Mouse (Mus musculus): ENCODE measurements around the gene Ift46.
A peak's percentile ranks its signal among the peaks of the same experiment; 100 is the strongest.
"Not testable (repeated sequence)": the region's sequence is repeated elsewhere in the genome, so short reads cannot be mapped to it uniquely, and the experiment has no call there.

Ift46 gene

DNA sequence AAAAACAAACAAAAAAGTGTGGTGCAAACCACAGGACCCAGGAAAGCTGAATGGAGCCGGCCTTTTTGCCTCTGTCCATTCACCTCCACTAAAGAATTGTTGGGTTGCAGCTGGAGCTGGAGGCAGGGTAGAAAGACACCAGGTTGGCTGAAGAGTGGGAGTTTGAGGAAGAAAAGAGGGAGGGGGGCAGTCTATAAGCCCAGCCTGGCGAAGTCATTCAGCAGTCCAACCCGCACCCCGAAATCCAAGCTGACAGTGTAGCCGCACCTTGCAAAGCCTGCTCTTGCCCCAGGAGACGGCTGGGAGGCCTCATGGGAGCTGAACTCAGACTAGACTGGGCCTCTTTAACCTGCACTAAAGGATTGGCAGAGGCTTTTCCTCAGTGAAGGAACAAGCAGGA, 31.8 kb upstream of the Ift46 start:
- DNase-seq (ENCODE audit: low spot score in 2 of 2) = no peak

DNA sequence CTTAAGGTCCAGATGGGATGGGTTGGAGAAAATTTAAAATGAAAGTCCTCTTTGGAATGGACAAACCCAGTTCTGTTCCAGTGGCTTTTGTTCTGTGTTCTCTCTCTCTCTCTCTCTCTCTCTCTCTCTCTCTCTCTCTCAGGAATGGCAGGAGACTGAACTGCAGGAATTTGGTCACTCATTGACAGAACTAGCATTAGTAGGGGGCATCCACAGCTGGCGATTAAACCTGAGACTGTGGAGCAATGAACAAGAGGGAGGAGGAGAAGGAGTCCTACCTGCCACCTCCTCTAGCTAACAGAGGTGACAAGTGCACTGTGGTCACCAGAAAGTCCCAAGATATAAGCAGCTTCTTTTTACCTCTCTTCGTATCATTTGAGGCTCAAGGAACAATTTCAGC, 31.4 kb upstream of the Ift46 start:
- no peak for DNase-seq (ENCODE audit: low spot score in 2 of 2)

- DNase-seq (ENCODE audit: low spot score in 2 of 2) = no peak
Observed at GRCm38 (mm10) chr9:44737240-44737949, 30.3 kb upstream of the Ift46 start.

GRCm38 (mm10) chr9:44740663-44741192, 27.0 kb upstream of the Ift46 start:
- DNase-seq (ENCODE audit: low spot score in 2 of 2) = no peak

DNA sequence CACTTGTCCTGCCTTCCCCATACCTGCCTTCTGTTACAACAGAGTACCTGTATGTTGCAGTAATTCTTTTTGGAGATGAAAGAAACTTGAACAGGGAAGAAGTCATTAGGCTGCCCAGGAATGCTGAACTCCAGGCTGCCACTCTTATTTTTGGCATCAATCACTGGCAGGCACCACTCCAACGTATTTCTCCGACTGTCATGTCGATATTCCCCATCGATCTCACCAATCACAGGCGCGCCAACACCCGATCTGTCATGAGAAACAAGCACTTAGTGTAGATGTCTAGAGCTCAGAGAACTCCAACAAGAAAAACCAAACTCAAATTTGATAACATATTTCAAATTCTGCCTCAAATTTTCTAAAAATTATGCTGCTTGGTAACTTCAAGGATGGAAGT, 22.3 kb upstream of the Ift46 start:
- DNase-seq (ENCODE audit: low spot score in 2 of 2) = no peak

DNA sequence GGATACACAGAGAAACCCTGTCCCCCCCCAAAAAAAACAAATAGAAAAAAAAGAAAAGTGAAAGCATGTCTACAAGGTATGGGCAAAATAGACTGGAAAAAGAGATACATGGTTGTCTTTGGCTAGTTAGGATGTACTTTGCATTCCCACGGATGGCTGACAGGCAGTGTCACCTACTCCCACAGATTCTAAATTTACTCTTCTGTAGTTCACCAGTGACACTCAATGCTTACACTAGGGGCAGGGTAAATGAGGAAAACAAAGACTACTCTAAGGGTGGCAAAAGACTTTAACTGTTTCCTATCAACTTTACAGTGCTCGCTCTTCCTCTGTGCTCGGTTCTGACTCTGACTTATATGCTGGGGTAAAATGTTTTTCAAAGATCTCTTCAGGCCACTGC, 21.0 kb upstream of the Ift46 start:
- no peak for DNase-seq (ENCODE audit: low spot score in 2 of 2)

- no peak for DNase-seq (ENCODE audit: low spot score in 2 of 2)
Observed at GRCm38 (mm10) chr9:44747341-44747740, 20.4 kb upstream of the Ift46 start.

GRCm38 (mm10) chr9:44748473-44748872, 19.2 kb upstream of the Ift46 start:
- DNase-seq (ENCODE audit: low spot score in 2 of 2) = no peak

DNA sequence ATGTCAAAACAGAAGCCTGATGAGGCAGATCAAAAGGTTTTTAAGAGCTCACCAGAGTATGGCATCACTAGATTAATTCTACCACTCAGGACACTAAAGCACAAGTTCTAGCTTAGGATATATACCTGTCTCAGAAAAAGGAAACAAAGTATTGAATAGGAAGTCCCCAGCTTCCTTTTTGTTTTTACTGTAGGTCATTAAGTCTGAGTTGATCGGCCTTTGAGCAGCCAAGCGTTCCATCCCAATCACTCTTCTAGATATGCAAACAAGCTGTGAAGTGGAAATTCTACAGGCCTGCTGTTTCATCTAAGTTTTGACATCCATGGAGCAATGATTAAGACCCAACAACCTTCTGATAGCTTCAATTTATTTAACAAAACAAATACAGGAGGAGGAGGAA, 6.8 kb upstream of the Ift46 start:
- DNase-seq (ENCODE audit: low spot score in 2 of 2) = no peak

GRCm38 (mm10) chr9:44768029-44768394, 304 bp downstream of the Ift46 start:
- DNase-seq (ENCODE audit: low spot score in 2 of 2) = not testable (repeated sequence)

GRCm38 (mm10) chr9:44771376-44771775, 3.7 kb downstream of the Ift46 start:
- DNase-seq (ENCODE audit: low spot score in 2 of 2) = no peak

DNA sequence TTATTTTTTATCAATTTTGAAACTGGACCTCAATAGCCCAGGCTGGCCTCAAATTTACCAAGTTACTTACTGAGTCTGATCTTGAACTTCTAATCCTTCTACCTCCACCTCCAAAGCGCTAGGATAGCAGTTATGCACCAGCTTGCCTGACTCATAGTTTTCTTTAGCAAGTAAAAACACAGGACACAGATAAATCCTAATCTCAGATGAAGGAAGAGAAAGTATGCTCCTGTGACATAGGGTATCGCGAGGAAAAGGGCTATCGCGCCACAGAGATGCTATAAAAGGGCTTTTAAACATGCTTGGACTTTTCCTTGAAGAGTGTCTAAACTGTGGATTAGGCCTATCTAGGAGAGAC, 4.7 kb downstream of the Ift46 start:
- DNase-seq (ENCODE audit: low spot score in 2 of 2) = no peak

DNA sequence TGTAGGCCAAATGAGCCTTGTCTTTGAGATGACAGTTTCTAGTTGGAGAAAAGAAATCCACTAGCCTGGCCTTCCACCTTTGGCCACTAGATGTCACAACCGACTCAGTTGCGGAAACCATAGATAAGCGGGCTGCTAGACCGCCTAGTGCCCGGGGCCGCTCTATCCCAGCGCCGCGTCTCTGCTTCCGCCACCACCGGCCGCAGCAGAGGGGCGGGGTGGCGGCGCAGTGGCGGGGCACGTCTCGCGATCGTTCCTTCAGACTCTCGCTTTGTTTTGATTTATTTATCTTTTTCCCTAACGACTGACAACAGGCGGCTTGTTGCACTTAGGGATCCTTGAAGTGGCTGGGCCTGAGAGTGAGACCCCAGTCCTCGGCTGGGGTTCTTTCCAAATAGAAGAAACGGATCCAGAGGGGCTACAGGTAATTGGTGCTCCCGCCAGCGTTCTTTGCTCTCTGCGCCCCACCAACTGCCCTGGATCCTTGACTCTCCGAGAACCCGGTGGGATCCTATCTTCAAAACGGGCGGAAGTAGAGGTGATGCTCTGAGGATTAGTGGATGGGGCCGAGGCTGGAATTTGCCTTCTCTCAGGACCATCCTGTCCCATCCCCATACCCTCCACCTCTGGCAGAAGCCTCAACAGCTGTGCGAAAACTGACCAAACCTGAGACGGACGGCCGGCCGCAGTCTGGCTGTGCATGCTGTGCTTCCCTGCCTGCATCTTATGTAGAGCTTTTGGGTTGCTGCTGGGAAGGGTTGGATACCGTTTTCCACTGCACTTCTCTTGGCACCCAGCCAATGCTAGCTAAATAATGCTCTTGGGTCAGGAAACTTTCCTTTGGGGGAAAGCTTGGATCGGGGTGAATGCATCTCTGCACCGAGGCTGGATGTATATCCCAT, 5.3 kb downstream of the Ift46 start:
- DNase-seq (ENCODE audit: low spot score in 2 of 2) = peak; percentile 89 to 97

DNA sequence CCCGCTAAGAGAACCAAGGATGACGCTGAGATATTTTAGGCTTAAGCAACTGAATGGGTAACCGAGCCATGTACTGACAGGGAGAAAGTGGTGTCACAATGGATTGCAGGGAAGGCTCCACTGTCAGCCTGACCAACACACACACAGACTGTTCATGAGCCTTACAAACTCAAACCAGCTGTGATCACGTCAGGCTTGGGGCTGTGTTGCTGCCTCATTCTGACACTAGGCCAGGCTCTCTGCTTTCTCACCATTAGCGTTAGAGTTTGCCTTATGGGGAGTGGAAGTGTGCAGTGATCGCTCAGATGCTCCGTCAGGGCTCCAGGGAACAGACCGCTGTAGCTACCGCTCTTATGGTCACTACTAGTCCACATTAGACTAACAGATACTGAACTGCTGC, 25.1 kb downstream of the Ift46 start:
- no peak for DNase-seq (ENCODE audit: low spot score in 2 of 2)

DNA sequence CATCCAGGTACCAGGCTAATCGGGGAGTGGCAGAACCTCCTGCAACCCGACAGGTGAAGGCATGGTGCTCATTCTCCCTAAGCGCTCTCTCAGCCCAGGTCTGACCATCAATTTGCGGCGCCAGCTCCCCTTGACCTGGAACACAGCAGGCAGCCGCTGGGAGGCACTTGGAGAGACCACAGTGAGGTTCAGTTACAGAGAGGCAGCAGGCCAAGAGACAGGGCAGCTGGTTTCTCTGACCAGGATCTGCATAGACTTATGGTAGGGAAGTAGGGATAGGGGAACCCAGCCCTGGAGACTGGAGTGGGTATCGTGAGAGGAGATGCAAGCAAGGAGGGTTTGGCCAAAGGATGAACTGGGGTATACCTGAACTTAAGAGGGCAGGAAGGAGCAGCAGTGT, 30.6 kb downstream of the Ift46 start:
- DNase-seq (ENCODE audit: low spot score in 2 of 2) = no peak

DNA sequence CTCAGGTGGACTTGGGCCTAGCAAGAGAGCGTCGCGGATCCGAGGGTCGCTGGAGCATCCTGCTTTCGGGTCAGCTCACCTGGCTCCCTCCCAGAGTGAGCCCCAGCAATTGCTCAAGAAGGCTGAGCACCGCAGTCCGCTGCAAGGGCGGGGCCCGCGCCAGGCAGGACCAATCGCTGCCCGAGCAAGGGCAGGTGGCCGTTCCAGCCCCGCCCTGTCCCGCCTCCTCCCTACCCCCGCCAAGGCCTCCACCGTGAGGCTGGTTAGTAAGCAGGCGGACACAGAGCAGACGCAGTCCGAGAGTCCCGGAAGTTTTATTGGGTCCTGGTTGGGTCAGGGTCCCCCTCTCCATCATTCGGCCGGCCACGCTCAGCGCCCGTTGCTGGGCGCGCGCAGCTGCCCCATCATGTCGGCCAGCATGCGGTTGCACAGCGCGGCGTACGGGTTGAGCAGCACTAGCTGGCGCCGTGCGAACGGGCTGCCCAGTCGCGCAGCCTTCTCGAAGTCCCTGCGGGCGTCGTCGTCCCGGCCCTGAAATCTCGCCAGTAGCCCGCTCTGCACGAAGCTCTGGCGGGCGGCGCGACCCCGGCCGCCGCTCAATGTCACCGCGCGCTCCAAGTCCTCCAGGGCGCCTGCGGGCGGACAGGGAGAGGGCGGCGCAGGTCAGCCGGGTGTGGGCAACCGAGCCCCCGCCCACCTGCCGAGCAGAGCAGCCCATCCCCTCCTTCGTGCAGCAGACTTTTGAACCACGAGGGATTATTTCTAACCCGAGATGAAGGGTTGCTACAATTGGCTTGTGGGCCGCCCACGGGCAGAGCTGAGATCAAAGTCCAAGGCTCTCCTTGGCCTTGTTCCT, 31.6 kb downstream of the Ift46 start, which contains the start of gene Tmem25:
Tmem25 (minus strand) TSS at position 206 of the 856 bp plus-strand sequence.
- DNase-seq (ENCODE audit: low spot score in 2 of 2) = peak; percentile 85 to 92

GRCm38 (mm10) chr9:44799958-44800324, 32.2 kb downstream of the Ift46 start:
- DNase-seq (ENCODE audit: low spot score in 2 of 2) = no peak

DNA sequence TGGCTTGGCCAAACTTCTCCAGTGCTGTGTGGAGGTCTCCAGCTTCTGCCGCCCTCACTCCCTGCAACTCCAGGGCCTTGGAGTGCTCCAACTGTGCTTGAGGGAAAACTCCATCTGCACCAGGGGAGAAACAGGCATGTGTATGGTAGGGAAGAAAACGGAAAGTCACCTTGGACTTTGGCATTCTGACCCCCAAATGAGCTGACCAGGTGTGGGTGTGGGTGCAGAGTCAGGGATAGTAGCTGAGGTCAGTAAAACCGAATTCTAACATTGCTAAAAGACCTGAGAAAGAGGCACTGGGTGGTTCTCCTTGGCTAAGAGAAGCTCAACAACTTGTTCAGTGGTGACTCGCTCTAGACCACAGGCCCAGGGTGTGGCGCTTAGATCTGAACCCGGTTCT, 34.0 kb downstream of the Ift46 start:
- DNase-seq (ENCODE audit: low spot score in 2 of 2) = no peak

DNA sequence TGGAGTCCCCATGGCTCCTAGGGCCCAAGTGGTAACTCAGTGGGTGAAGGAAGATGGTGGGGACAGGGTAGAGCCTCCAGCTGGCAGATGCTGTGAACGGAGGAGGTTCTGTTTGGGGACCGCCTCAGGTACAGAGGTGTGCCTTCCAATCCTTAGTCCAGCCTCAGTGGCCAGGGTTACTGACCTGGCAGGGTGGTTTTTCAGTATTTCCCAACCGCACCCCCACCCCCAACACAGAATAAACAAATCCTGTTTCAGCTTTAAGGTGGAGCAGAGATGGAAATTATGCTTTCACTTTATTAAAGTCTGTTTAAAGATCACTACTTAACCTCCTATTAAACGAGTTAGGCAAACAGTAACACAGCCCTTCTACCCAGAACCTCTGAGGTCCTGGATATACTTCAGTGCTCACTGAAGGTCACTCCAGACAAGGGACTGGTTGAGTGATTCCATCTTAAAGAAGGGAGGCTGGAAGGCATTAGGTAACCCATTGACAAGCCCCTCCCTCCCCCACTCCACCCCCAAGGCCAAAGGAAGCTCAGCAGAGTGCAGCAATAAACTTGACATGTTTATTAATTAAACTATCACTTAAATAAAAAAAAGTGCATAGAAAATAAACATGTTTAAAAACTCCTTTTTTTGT, 35.2 kb downstream of the Ift46 start, which contains the start of gene Ttc36:
Ttc36 (minus strand) TSS at position 265 of the 643 bp plus-strand sequence.
- no peak for DNase-seq (ENCODE audit: low spot score in 2 of 2)

GRCm38 (mm10) chr9:44804678-44805077, 37.0 kb downstream of the Ift46 start:
- DNase-seq (ENCODE audit: low spot score in 2 of 2) = no peak

DNA sequence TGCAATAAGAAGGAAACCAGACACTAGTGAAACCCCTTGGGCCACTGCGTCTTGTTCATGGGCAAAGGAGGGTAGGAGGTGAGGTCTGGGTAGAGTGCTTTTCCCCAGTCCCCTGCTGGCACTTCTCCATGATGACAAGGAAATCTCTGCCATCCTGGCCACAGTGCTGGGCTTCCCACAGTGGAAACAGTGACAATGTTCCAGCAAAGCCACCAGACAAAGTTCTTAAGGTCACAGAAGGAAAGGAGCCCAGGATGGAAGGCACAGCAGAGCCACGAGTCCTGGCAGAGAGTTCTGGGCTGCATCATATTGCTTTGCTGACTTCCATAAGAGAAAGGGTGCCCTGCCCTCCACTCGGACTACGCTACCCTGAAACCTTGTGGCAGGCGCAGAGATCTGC, 37.8 kb downstream of the Ift46 start:
- DNase-seq (ENCODE audit: low spot score in 2 of 2) = no peak
